12 mouse cellular contexts compared by ENCODE assay signal in genomic region chr8:46898697-46899445, GRCm38 (mm10).
DNase-seq lines count a peak whose midpoint lies in the region; ATAC-seq and TF ChIP-seq lines count a peak whose summit lies in the region.
"Had no signal": no experiment of that assay in that cellular context is flagged by ENCODE, and none has a peak within 500 bp of the region (broad histone marks: within the 10 kb centered on the region; RNA-seq: fewer than 3 reads in every experiment).

No protein-coding gene starts in this region.

- H3K79me2 ChIP-seq in C2C12 (ENCODE audit: control insufficient read depth, insufficient read depth), result no peaks in the 10 kb centered on the region

- 16% methylated on average over 5 of the region's 5 CpGs for WGBS in kidney, embryonic 14.5 days
- WGBS in embryonic facial prominence, embryonic 14.5 days, result 46% methylated on average over 5 of the region's 5 CpGs

- no peak overlapping the region for H3K4me2 ChIP-seq in kidney, embryonic 14.5 days (replicated peaks; ENCODE audit: low read depth, low read length)
- no peak overlapping the region for H3K4me2 ChIP-seq in embryonic facial prominence, embryonic 14.5 days (ENCODE audit: low read depth, low read length)
- H3K4me2 ChIP-seq: forebrain, embryonic 13.5 days; stomach, embryonic 15.5 days had no signal

- TF ChIP-seq CTCF in C2C12 (IDR thresholded peaks at IDR 0.05; ENCODE audit: control insufficient read depth, insufficient read depth, insufficient read length), result no peak

- no peaks in the 10 kb centered on the region for H3K27me3 ChIP-seq in kidney, embryonic 14.5 days (ENCODE audit: control insufficient read depth, insufficient read depth, low read length)
- H3K27me3 ChIP-seq in C2C12 (ENCODE audit: control insufficient read depth, insufficient read depth, insufficient read length), result no peaks in the 10 kb centered on the region
- H3K27me3 ChIP-seq in embryonic facial prominence, embryonic 14.5 days (replicated peaks; ENCODE audit: control insufficient read depth, insufficient read depth, low read length), result no peaks in the 10 kb centered on the region
- H3K27me3 ChIP-seq: stomach, embryonic 15.5 days had no signal

- H3K36me3 ChIP-seq in kidney, embryonic 14.5 days (ENCODE audit: control insufficient read depth, insufficient read depth, low read length), result no peaks in the 10 kb centered on the region
- H3K36me3 ChIP-seq in C2C12 (ENCODE audit: control insufficient read depth, insufficient read depth), result no peaks in the 10 kb centered on the region
- H3K36me3 ChIP-seq in embryonic facial prominence, embryonic 14.5 days (ENCODE audit: control insufficient read depth, insufficient read depth, low read length), result no peaks in the 10 kb centered on the region
- H3K36me3 ChIP-seq: stomach, embryonic 15.5 days had no signal

- H3K4me1 ChIP-seq in kidney, embryonic 14.5 days (ENCODE audit: control insufficient read depth, insufficient read depth, low read length), result no peaks in the 10 kb centered on the region
- no peaks in the 10 kb centered on the region for H3K4me1 ChIP-seq in embryonic facial prominence, embryonic 14.5 days (ENCODE audit: control insufficient read depth, insufficient read depth, low read length)
- H3K4me1 ChIP-seq: forebrain, embryonic 13.5 days had no signal

- no peaks in the 10 kb centered on the region for H3K79me3 ChIP-seq in C2C12 (ENCODE audit: low read depth)

- no peak overlapping the region for H3K4me3 ChIP-seq in kidney, embryonic 14.5 days (ENCODE audit: low read length)
- no peak overlapping the region for H3K4me3 ChIP-seq in C2C12 (ENCODE audit: insufficient read depth, poor library complexity, severe bottlenecking)
- H3K4me3 ChIP-seq in embryonic facial prominence, embryonic 14.5 days (ENCODE audit: low read depth, low read length), result no peak overlapping the region
- H3K4me3 ChIP-seq: forebrain, embryonic 13.5 days; stomach, embryonic 15.5 days had no signal

- peak; percentile 79; the same call in 1 of the 2 replicates for ATAC-seq in kidney, embryonic 14.5 days (ENCODE audit: low FRiP score, low TSS enrichment)
- no peak for ATAC-seq in embryonic facial prominence, embryonic 14.5 days (ENCODE audit: low read depth)
- peak; percentile 60 for ATAC-seq in megakaryocyte, adult 5-6 weeks (ENCODE audit: poor library complexity, severe bottlenecking)
- ATAC-seq: forebrain, embryonic 13.5 days had no signal

- H3K9ac ChIP-seq in kidney, embryonic 14.5 days (ENCODE audit: low read depth, low read length), result no peak overlapping the region
- H3K9ac ChIP-seq in embryonic facial prominence, embryonic 14.5 days (ENCODE audit: low read depth, low read length), result no peak overlapping the region
- H3K9ac ChIP-seq: forebrain, embryonic 13.5 days; stomach, embryonic 15.5 days had no signal

- DNase-seq in kidney, adult 11 months, result no peak
- DNase-seq in embryonic facial prominence, embryonic 14.5 days (ENCODE audit: low spot score), result peak; percentile 62
- DNase-seq in frontal cortex, adult 2 months (ENCODE audit: extremely low spot score in 1 of 2, low spot score in 1 of 2), result no peak
- no peak for DNase-seq in adipocyte (ENCODE audit: low spot score)
- DNase-seq: adrenal gland, postnatal 36 days; right cerebral cortex, postnatal 4 days had no signal

- H3K27ac ChIP-seq in kidney, embryonic 14.5 days (ENCODE audit: low read depth, low read length), result no peak overlapping the region
- no peak overlapping the region for H3K27ac ChIP-seq in embryonic facial prominence, embryonic 14.5 days (replicated peaks; ENCODE audit: low read depth, low read length)
- H3K27ac ChIP-seq: forebrain, embryonic 13.5 days; macrophage; stomach, embryonic 15.5 days had no signal

- H3K9me3 ChIP-seq in kidney, embryonic 14.5 days (ENCODE audit: control insufficient read depth, low read length), result no peaks in the 10 kb centered on the region
- no peaks in the 10 kb centered on the region for H3K9me3 ChIP-seq in embryonic facial prominence, embryonic 14.5 days (ENCODE audit: control insufficient read depth, low read length)
- H3K9me3 ChIP-seq: forebrain, embryonic 13.5 days; stomach, embryonic 15.5 days had no signal

- H3ac ChIP-seq in C2C12 (ENCODE audit: control insufficient read depth, insufficient read length, low read depth), result no peak overlapping the region

TF ChIP-seq in C2C12, 6 proteins besides CTCF, POLR2A, EP300 and RAD21:
- TF ChIP-seq CEBPB (IDR thresholded peaks at IDR 0.05; ENCODE audit: low read depth) (peak; percentile 47), MYOD1 (IDR thresholded peaks at IDR 0.05; ENCODE audit: control insufficient read depth, insufficient read length, low read depth) (peak; percentile 97), USF1 (IDR thresholded peaks at IDR 0.05; ENCODE audit: low read depth) (no peak)
